Comparison of ENCODE assay signal across 27 mouse cellular contexts in genomic region chr15:73906661-73907060, GRCm38 (mm10).
DNase-seq lines count a peak whose midpoint lies in the region; ATAC-seq and TF ChIP-seq lines count a peak whose summit lies in the region.
"Had no signal": no experiment of that assay in that cellular context is flagged by ENCODE, and none has a peak within 500 bp of the region (broad histone marks: within the 10 kb centered on the region; RNA-seq: fewer than 3 reads in every experiment).

No protein-coding gene starts in this region.

- peak; percentile 41; the same call in 1 of the 2 replicates for TF ChIP-seq CTCF in intestine, postnatal 0 days (IDR thresholded peaks at IDR 0.05; ENCODE audit: low read depth)
- TF ChIP-seq CTCF in liver, postnatal 0 days (IDR thresholded peaks at IDR 0.05; ENCODE audit: low read depth) = 0 out of 2 replicates have a peak, but pooled peaks have one; percentile 14
- TF ChIP-seq CTCF in thymus, adult 2 months (IDR thresholded peaks at IDR 0.05; ENCODE audit: borderline replicate concordance, control insufficient read depth, extremely low read depth, insufficient read depth, low read length, poor library complexity) = no peak

- TF ChIP-seq EP300 in liver, postnatal 0 days (IDR thresholded peaks at IDR 0.05; ENCODE audit: low read depth) = no peak

- H3K27me3 ChIP-seq in intestine, postnatal 0 days (replicated peaks; ENCODE audit: control insufficient read depth, insufficient read depth, low read length) = no peaks in the 10 kb centered on the region
- no peaks in the 10 kb centered on the region for H3K27me3 ChIP-seq in intestine, embryonic 16.5 days (replicated peaks; ENCODE audit: control insufficient read depth, insufficient read depth, low read length)
- no peaks in the 10 kb centered on the region for H3K27me3 ChIP-seq in liver, postnatal 0 days (ENCODE audit: insufficient read depth, low read length)
- no peaks in the 10 kb centered on the region for H3K27me3 ChIP-seq in thymus, adult 2 months (ENCODE audit: control insufficient read depth, insufficient read depth, low read length)
- H3K27me3 ChIP-seq: embryonic facial prominence, embryonic 12.5 days; heart, embryonic 12.5 days; hindbrain, embryonic 15.5 days; limb, embryonic 15.5 days; neural tube, embryonic 12.5 days had no signal

- no peak for TF ChIP-seq POLR2A in thymus, adult 2 months (IDR thresholded peaks at IDR 0.05; ENCODE audit: control insufficient read depth, extremely low read depth, insufficient read depth, low read length, poor library complexity)

- H3K9ac ChIP-seq in intestine, postnatal 0 days (ENCODE audit: low read depth, low read length) = no peak overlapping the region
- no peak overlapping the region for H3K9ac ChIP-seq in intestine, embryonic 16.5 days (ENCODE audit: low read depth, low read length)
- H3K9ac ChIP-seq in liver, postnatal 0 days (replicated peaks) = no peak overlapping the region
- H3K9ac ChIP-seq: embryonic facial prominence, embryonic 12.5 days; heart, embryonic 12.5 days; hindbrain, embryonic 15.5 days; limb, embryonic 15.5 days; neural tube, embryonic 12.5 days had no signal

- no peak overlapping the region for H3K27ac ChIP-seq in intestine, postnatal 0 days (ENCODE audit: low read depth, low read length)
- H3K27ac ChIP-seq in intestine, embryonic 16.5 days (ENCODE audit: low read length) = no peak overlapping the region
- no peak overlapping the region for H3K27ac ChIP-seq in liver, postnatal 0 days (ENCODE audit: low read depth)
- H3K27ac ChIP-seq in thymus, adult 2 months (ENCODE audit: control insufficient read depth, insufficient read depth, low read length) = no peak overlapping the region
- H3K27ac ChIP-seq: embryonic facial prominence, embryonic 12.5 days; hindbrain, embryonic 15.5 days; limb, embryonic 10.5 days; limb, embryonic 15.5 days; midbrain, embryonic 10.5 days; neural tube, embryonic 12.5 days had no signal

- H3K4me3 ChIP-seq in intestine, postnatal 0 days (ENCODE audit: low read depth, low read length) = no peak overlapping the region
- no peak overlapping the region for H3K4me3 ChIP-seq in intestine, embryonic 16.5 days (ENCODE audit: low read length)
- no peak overlapping the region for H3K4me3 ChIP-seq in liver, postnatal 0 days (ENCODE audit: low read depth, low read length)
- H3K4me3 ChIP-seq in thymus, adult 2 months (ENCODE audit: control insufficient read depth, insufficient read depth, low read length) = no peak overlapping the region
- H3K4me3 ChIP-seq: embryonic facial prominence, embryonic 12.5 days; heart, embryonic 12.5 days; hindbrain, embryonic 15.5 days; limb, embryonic 10.5 days; limb, embryonic 15.5 days; midbrain, embryonic 10.5 days; myocyte; neural tube, embryonic 12.5 days had no signal

- ATAC-seq in intestine, postnatal 0 days = no peak
- ATAC-seq in intestine, embryonic 16.5 days = no peak
- no peak for ATAC-seq in liver, postnatal 0 days
- ATAC-seq: forebrain, embryonic 14.5 days; midbrain, embryonic 16.5 days had no signal

- no peak for DNase-seq in liver, postnatal 0 days
- DNase-seq in liver (no peak), 416B (ENCODE audit: low read depth) (peak; percentile 45), A20 (ENCODE audit: low read depth, low spot score) (peak; percentile 15)
- DNase-seq in thymus, adult 2 months = no peak
- no peak for DNase-seq in cerebellum, postnatal 36 days
- DNase-seq: adrenal gland, postnatal 25 days; cerebellum, adult 18-20 months; cerebellum, postnatal 10 days; embryo, embryonic 11 days; gastrocnemius, postnatal 14 days; heart, postnatal 10 days; kidney, adult 8-10 months; kidney, postnatal 10 days; lung, postnatal 14 days had no signal

- H3K36me3 ChIP-seq in intestine, postnatal 0 days (ENCODE audit: control insufficient read depth, insufficient read depth) = no peaks in the 10 kb centered on the region
- no peaks in the 10 kb centered on the region for H3K36me3 ChIP-seq in intestine, embryonic 16.5 days (ENCODE audit: control insufficient read depth, insufficient read depth, low read length)
- no peaks in the 10 kb centered on the region for H3K36me3 ChIP-seq in liver, postnatal 0 days (replicated peaks; ENCODE audit: insufficient read depth, low read length)
- no peaks in the 10 kb centered on the region for H3K36me3 ChIP-seq in thymus, adult 2 months (ENCODE audit: control insufficient read depth, insufficient read depth, low read length)
- H3K36me3 ChIP-seq: embryonic facial prominence, embryonic 12.5 days; heart, embryonic 12.5 days; hindbrain, embryonic 15.5 days; limb, embryonic 10.5 days; limb, embryonic 15.5 days; midbrain, embryonic 10.5 days; neural tube, embryonic 12.5 days had no signal

- 31% methylated on average over 1 of the region's 1 CpGs for WGBS in intestine, postnatal 0 days
- WGBS in intestine, embryonic 16.5 days = 21% methylated on average over 1 of the region's 1 CpGs
- 29% methylated on average over 1 of the region's 1 CpGs for WGBS in liver, postnatal 0 days (ENCODE audit: insufficient replicate concordance)
- 12% methylated on average over 1 of the region's 1 CpGs for WGBS in thymus, adult 2 months

- H3K4me1 ChIP-seq in intestine, postnatal 0 days (replicated peaks; ENCODE audit: control insufficient read depth, insufficient read depth, low read length) = no peaks in the 10 kb centered on the region
- no peaks in the 10 kb centered on the region; the same call in 1 of the 2 replicates for H3K4me1 ChIP-seq in intestine, embryonic 16.5 days (ENCODE audit: control insufficient read depth, insufficient read depth, low read length)
- no peaks in the 10 kb centered on the region for H3K4me1 ChIP-seq in liver, postnatal 0 days (ENCODE audit: insufficient read depth)
- H3K4me1 ChIP-seq in thymus, adult 2 months (replicated peaks; ENCODE audit: control insufficient read depth, insufficient read depth, low read length) = no peaks in the 10 kb centered on the region
- H3K4me1 ChIP-seq: embryonic facial prominence, embryonic 12.5 days; heart, embryonic 12.5 days; hindbrain, embryonic 15.5 days; limb, embryonic 15.5 days; midbrain, embryonic 10.5 days; neural tube, embryonic 12.5 days had no signal

- no peaks in the 10 kb centered on the region for H3K9me3 ChIP-seq in intestine, postnatal 0 days (ENCODE audit: control insufficient read depth)
- H3K9me3 ChIP-seq in intestine, embryonic 16.5 days (ENCODE audit: control insufficient read depth, low read length) = no peaks in the 10 kb centered on the region
- no peaks in the 10 kb centered on the region for H3K9me3 ChIP-seq in liver, postnatal 0 days (ENCODE audit: low read length)
- H3K9me3 ChIP-seq: embryonic facial prominence, embryonic 12.5 days; heart, embryonic 12.5 days; hindbrain, embryonic 15.5 days; limb, embryonic 10.5 days; limb, embryonic 15.5 days; midbrain, embryonic 10.5 days; neural tube, embryonic 12.5 days had no signal

- H3K4me2 ChIP-seq in intestine, postnatal 0 days (replicated peaks; ENCODE audit: low read depth) = no peak overlapping the region
- H3K4me2 ChIP-seq in intestine, embryonic 16.5 days (ENCODE audit: low read depth, low read length) = no peak overlapping the region
- H3K4me2 ChIP-seq in liver, postnatal 0 days (ENCODE audit: low read depth, low read length) = no peak overlapping the region
- H3K4me2 ChIP-seq: embryonic facial prominence, embryonic 12.5 days; heart, embryonic 12.5 days; hindbrain, embryonic 15.5 days; limb, embryonic 15.5 days; neural tube, embryonic 12.5 days had no signal

Comparison
In these comparisons a context has a peak if more than half of its experiments do, and no peak if none do; other contexts are left out.
1. DNase-seq: peak in 416B (single experiment) and A20 (single experiment); none in liver, postnatal 0 days (single experiment), liver (single experiment), thymus, adult 2 months (single experiment) and cerebellum, postnatal 36 days (0 of 2).